Mouse (Mus musculus) embryonic fibroblast, embryonic 13.5 days (primary cell): Measurements from ENCODE around the gene Adgrb3.

Source experiments
- CTCF ChIP-seq: IDR thresholded peaks from 2 replicates; pipeline ENCODE4 v1.5.1; 2011; ENCODE audit warnings: mild to moderate bottlenecking, control low read depth, low read length, moderate library complexity, borderline replicate concordance; ENCODE audit not compliant: insufficient read depth
- POLR2A ChIP-seq: IDR thresholded peaks from 2 replicates; pipeline ENCODE4 v1.6.1; 2011; ENCODE audit warnings: low read depth, mild to moderate bottlenecking, control low read depth, low read length, moderate library complexity

DNA sequence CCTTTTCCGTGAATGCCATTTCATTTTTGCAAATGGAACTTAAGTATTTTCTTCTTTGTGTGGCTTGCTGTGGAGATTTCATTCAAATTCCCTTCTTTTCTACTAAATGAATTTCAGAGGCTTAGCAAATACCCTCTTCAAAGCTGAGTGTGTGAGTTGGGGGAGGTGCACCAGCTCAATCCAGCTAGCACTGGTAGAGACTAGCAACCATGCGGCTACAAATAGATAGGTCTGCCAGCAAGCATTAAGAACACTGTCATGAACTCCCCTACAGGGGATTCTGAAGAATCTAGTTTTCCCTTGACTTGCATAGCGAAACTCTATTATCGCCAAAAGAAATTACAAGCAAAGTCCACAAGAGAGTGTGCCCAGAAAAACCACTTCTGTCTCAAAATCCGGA lies 624.9 kb downstream of the Adgrb3 start:
- TF ChIP-seq CTCF: no peak
- TF ChIP-seq POLR2A: no peak
